10 mouse cellular contexts compared by ENCODE assay signal in the genomic region with DNA sequence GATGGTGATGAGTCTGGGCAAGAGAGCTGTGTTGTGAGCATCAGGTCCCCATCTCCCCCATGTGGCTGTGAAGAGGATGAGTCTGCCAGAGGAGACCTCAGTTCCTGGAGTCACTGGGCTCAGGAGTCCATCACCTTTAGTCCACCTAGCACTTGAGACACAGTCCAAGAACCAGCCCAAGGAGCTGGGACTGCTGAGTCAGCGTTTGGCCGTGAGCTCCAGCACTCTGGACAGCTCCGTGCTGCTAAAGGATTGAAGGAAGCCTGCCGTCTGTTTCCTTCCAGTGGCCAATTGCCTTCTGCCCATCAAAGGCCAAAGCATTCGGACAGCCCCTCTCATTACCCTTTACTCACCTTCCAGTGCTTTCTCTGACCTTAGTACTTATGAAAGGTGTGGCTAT. TPM values are rescaled to one million over a fixed set of nuclear protein-coding genes. Genes with fewer than 3 reads are reported as not detected.
DNase-seq lines count a peak whose midpoint lies in the region; ATAC-seq and TF ChIP-seq lines count a peak whose summit lies in the region.
"Had no signal": no experiment of that assay in that cellular context is flagged by ENCODE, and none has a peak within 500 bp of the region (broad histone marks: within the 10 kb centered on the region; RNA-seq: fewer than 3 reads in every experiment).

No protein-coding gene starts in this region.

- no peak for ATAC-seq in hindbrain, embryonic 14.5 days (ENCODE audit: low FRiP score)
- no peak for ATAC-seq in hindbrain, embryonic 13.5 days (ENCODE audit: low FRiP score)
- ATAC-seq in megakaryocyte-erythroid progenitor cell, adult 5-6 weeks (replicated peaks; ENCODE audit: low FRiP score, low TSS enrichment, poor library complexity, severe bottlenecking) = no peak

- 11% methylated on average over 5 of the region's 5 CpGs for WGBS in hindbrain, embryonic 14.5 days
- WGBS in hindbrain, embryonic 13.5 days = 15% methylated on average over 5 of the region's 5 CpGs
- 10% methylated on average over 5 of the region's 5 CpGs for WGBS in limb, embryonic 10.5 days

- peak; percentile 51 for DNase-seq in hindbrain, embryonic 14.5 days (ENCODE audit: low spot score)
- DNase-seq in ES-E14 (ENCODE audit: low read depth, low spot score) = peak; percentile 21
- DNase-seq in adrenal gland, postnatal 10 days = peak; percentile 67
- DNase-seq in limb, embryonic 10.5 days (ENCODE audit: low spot score) = peak; percentile 81
- DNase-seq in frontal cortex, postnatal 36 days (ENCODE audit: low spot score in 2 of 2) = no peak
- no peak for DNase-seq in layer of hippocampus, adult 8-10 months (ENCODE audit: low spot score in 2 of 2)

- no peak overlapping the region for H3K9ac ChIP-seq in hindbrain, embryonic 14.5 days
- no peak overlapping the region for H3K9ac ChIP-seq in hindbrain, embryonic 13.5 days
- no peak overlapping the region for H3K9ac ChIP-seq in ES-E14 (ENCODE audit: insufficient read depth, low read depth, low read length, poor library complexity, severe bottlenecking)
- H3K9ac ChIP-seq: hindbrain, embryonic 15.5 days; liver, embryonic 14.5 days had no signal

- no peak overlapping the region for H3K27ac ChIP-seq in hindbrain, embryonic 14.5 days
- H3K27ac ChIP-seq in hindbrain, embryonic 13.5 days = no peak overlapping the region
- no peak overlapping the region for H3K27ac ChIP-seq in ES-E14 (ENCODE audit: insufficient read depth, low read depth, low read length, poor library complexity, severe bottlenecking)
- H3K27ac ChIP-seq in limb, embryonic 10.5 days = no peak overlapping the region
- H3K27ac ChIP-seq: hindbrain, embryonic 15.5 days; liver, embryonic 14.5 days had no signal

- H3K27me3 ChIP-seq in hindbrain, embryonic 14.5 days (ENCODE audit: control insufficient read depth, insufficient read depth, low read length) = no peaks in the 10 kb centered on the region
- no peaks in the 10 kb centered on the region for H3K27me3 ChIP-seq in hindbrain, embryonic 13.5 days
- no peaks in the 10 kb centered on the region for H3K27me3 ChIP-seq in limb, embryonic 10.5 days (ENCODE audit: low read depth, poor library complexity, severe bottlenecking)
- H3K27me3 ChIP-seq: hindbrain, embryonic 15.5 days had no signal

- no peaks in the 10 kb centered on the region for H3K9me3 ChIP-seq in hindbrain, embryonic 14.5 days (ENCODE audit: control insufficient read depth, low read length)
- no peaks in the 10 kb centered on the region for H3K9me3 ChIP-seq in hindbrain, embryonic 13.5 days
- no peaks in the 10 kb centered on the region for H3K9me3 ChIP-seq in ES-E14 (ENCODE audit: control insufficient read depth, insufficient read depth, low read depth, low read length)
- no peaks in the 10 kb centered on the region for H3K9me3 ChIP-seq in limb, embryonic 10.5 days (replicated peaks)
- H3K9me3 ChIP-seq: hindbrain, embryonic 15.5 days had no signal

- H3K4me3 ChIP-seq in hindbrain, embryonic 14.5 days (replicated peaks; ENCODE audit: low read length) = no peak overlapping the region
- no peak overlapping the region for H3K4me3 ChIP-seq in hindbrain, embryonic 13.5 days
- H3K4me3 ChIP-seq in ES-E14 (ENCODE audit: insufficient read depth in 1 of 2, low read depth in 1 of 2, low read length in 2 of 2, poor library complexity in 1 of 2, severe bottlenecking in 1 of 2) = no peak overlapping the region
- H3K4me3 ChIP-seq in limb, embryonic 10.5 days = no peak overlapping the region
- H3K4me3 ChIP-seq: hindbrain, embryonic 15.5 days had no signal

- in situ Hi-C loops in ES-E14 (cut with MboI; ENCODE audit: low sequenced_read_pairs in 2 of 2, unreplicated experiment in 2 of 2) = no loop called here

- H3K36me3 ChIP-seq in hindbrain, embryonic 14.5 days (replicated peaks; ENCODE audit: control insufficient read depth, insufficient read depth) = no peaks in the 10 kb centered on the region
- no peaks in the 10 kb centered on the region for H3K36me3 ChIP-seq in hindbrain, embryonic 13.5 days
- no peaks in the 10 kb centered on the region for H3K36me3 ChIP-seq in ES-E14 (ENCODE audit: control insufficient read depth, insufficient read depth, low read length, poor library complexity, severe bottlenecking)
- H3K36me3 ChIP-seq in limb, embryonic 10.5 days = no peaks in the 10 kb centered on the region
- H3K36me3 ChIP-seq: hindbrain, embryonic 15.5 days had no signal

- H3K4me1 ChIP-seq in hindbrain, embryonic 14.5 days (replicated peaks; ENCODE audit: control insufficient read depth, insufficient read depth, low read length) = no peaks in the 10 kb centered on the region
- H3K4me1 ChIP-seq in hindbrain, embryonic 13.5 days (replicated peaks) = peaks cover 15% of the 10 kb centered on the region; the same call in 1 of the 2 replicates
- H3K4me1 ChIP-seq in ES-E14 (ENCODE audit: control insufficient read depth in 2 of 2, insufficient read depth in 2 of 2, low read length in 2 of 2, poor library complexity in 1 of 2) = no peaks in the 10 kb centered on the region
- H3K4me1 ChIP-seq in limb, embryonic 10.5 days = no peaks in the 10 kb centered on the region
- H3K4me1 ChIP-seq: hindbrain, embryonic 15.5 days had no signal

- H3K4me2 ChIP-seq in hindbrain, embryonic 14.5 days (replicated peaks) = no peak overlapping the region
- no peak overlapping the region for H3K4me2 ChIP-seq in hindbrain, embryonic 13.5 days
- H3K4me2 ChIP-seq: hindbrain, embryonic 15.5 days had no signal

TF ChIP-seq in ES-E14, 5 proteins besides CTCF, POLR2A, EP300 and RAD21:
- TF ChIP-seq MAFK (IDR thresholded peaks at IDR 0.05; ENCODE audit: insufficient read depth, low read depth, low read length) (peak; percentile 99), ZC3H11A (IDR thresholded peaks at IDR 0.05; ENCODE audit: borderline replicate concordance, low read depth, low read length) (no peak), CHD2 (IDR thresholded peaks at IDR 0.05; ENCODE audit: low read depth, low read length) (no peak)
TF ChIP-seq in ES-E14: peak in this region for 1.

RNA-seq across cellular contexts. Expression of a gene that starts 12.1 kb away (rescaled TPM):
- not detected in 2 replicates for polyA plus RNA-seq in hindbrain, embryonic 14.5 days (2014; fragmentation: Nextera tagmentation; extraction: Ambion mirVana)
- polyA plus RNA-seq in hindbrain, embryonic 13.5 days (2015; fragmentation: Nextera tagmentation; extraction: Ambion mirVana) = not detected in 2 replicates
- not detected in 2 replicates for total RNA-seq in ES-E14 (2012; rRNA removed)
- total RNA-seq in adrenal gland, postnatal 10 days (2021) = not detected
- polyA plus RNA-seq in limb, embryonic 10.5 days (2016; fragmentation: Nextera tagmentation; extraction: Ambion mirVana) = not detected in 2 replicates
- total RNA-seq in megakaryocyte-erythroid progenitor cell, adult 5-6 weeks (2014; fragmentation: Nextera tagmentation) = not detected in 2 replicates
- total RNA-seq in megakaryocyte-erythroid progenitor cell, adult 5-6 weeks (2017) = not detected in 2 replicates
- not detected for total RNA-seq in layer of hippocampus, adult 8-10 months (2022)
- polyA plus RNA-seq: hindbrain, embryonic 15.5 days; liver, embryonic 14.5 days had no signal

Comparison
In these comparisons a context has a peak if more than half of its experiments do, and no peak if none do; other contexts are left out.
1. DNase-seq: peak in hindbrain, embryonic 14.5 days (single experiment), ES-E14 (single experiment), adrenal gland, postnatal 10 days (single experiment) and limb, embryonic 10.5 days (single experiment); none in frontal cortex, postnatal 36 days (0 of 2) and layer of hippocampus, adult 8-10 months (0 of 2).